Mouse (Mus musculus) thymus, adult 2 months (tissue): Measurements from ENCODE around the gene Ezr. TPM values are rescaled to one million over a fixed set of nuclear protein-coding genes. Genes with fewer than 3 reads are reported as not detected.

Source experiments
- DNase-seq: peaks from one replicate; pipeline ENCODE4 v3.0.0; 2021
- H3K27ac ChIP-seq: fragments of 200-500 bp; 2 replicates; pipeline ENCODE4 v1.5.1; 2012; ENCODE audit warnings: low read length, control low read depth; ENCODE audit not compliant: control insufficient read depth, insufficient read depth
- H3K27me3 ChIP-seq: fragments of 200-500 bp; 2 replicates; pipeline ENCODE4 v1.6.1; 2012; ENCODE audit warnings: mild to moderate bottlenecking, low read length, moderate library complexity, mixed read lengths; ENCODE audit not compliant: control insufficient read depth, insufficient read depth
- H3K36me3 ChIP-seq: fragments of 200-500 bp; 2 replicates; pipeline ENCODE4 v1.6.1; 2012; ENCODE audit warnings: mild to moderate bottlenecking, low read length, moderate library complexity; ENCODE audit not compliant: control insufficient read depth, insufficient read depth
- H3K4me1 ChIP-seq: fragments of 200-500 bp; replicated peaks from 2 replicates; pipeline ENCODE4 v1.6.1; 2012; ENCODE audit warnings: low read length; ENCODE audit not compliant: control insufficient read depth, insufficient read depth
- H3K4me3 ChIP-seq: fragments of 200-500 bp; 2 replicates; pipeline ENCODE4 v1.5.1; 2012; ENCODE audit warnings: mild to moderate bottlenecking, low read length, control low read depth, moderate library complexity; ENCODE audit not compliant: control insufficient read depth, insufficient read depth
- CTCF ChIP-seq: fragments of 200-500 bp; IDR thresholded peaks from 2 replicates; pipeline ENCODE4 v1.5.1; 2012; ENCODE audit warnings: mild to moderate bottlenecking, control low read depth, low read length, moderate library complexity, borderline replicate concordance; ENCODE audit not compliant: control insufficient read depth, poor library complexity, insufficient read depth; ENCODE audit errors: extremely low read depth
- POLR2A ChIP-seq: fragments of 200-500 bp; IDR thresholded peaks from 2 replicates; pipeline ENCODE4 v1.6.1; 2012; ENCODE audit warnings: mild to moderate bottlenecking, low read length, control low read depth, moderate library complexity; ENCODE audit not compliant: control insufficient read depth, poor library complexity, insufficient read depth; ENCODE audit errors: extremely low read depth
- WGBS: fragments of 180-500 bp; shearing (Covaris S2); methylation state at CpG from one replicate; pipeline ENCODE4 v1.1.7; 2018; 5-methylcytosine and 5-hydroxymethylcytosine counted together
- polyA plus RNA-seq: library from polyadenylated mRNA; depleted of rRNA; stranded (reverse); fragments of >200 nt; gene quantifications from 2 replicates; pipeline ENCODE4 v1.2.3, GENCODE M21; 2012

Gene Ezr
- polyA plus RNA-seq, 1 experiment = 149 TPM

DNA sequence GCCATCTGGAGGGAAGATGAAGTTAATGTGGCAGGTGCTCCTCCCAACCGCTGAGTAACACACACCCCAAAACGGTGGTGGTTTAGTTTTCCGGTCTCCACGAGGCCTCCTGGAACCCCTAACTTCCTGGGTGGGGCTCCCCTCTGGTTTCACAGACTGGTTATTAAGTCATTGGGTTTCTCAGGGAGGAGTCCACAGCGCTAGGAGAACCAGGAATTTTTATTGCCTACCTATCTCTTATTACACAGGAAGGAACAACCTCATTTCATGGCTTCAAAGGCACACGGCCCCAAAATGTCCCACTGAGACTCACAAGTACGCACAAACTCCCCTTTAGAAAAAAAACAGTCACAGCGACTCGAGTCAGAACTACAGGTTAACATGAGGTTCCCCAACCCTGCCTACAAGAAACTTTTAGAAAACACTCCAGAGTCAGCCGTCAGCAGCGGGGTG, 38.8 kb downstream of the Ezr start:
- DNase-seq = peak; percentile 84

DNA sequence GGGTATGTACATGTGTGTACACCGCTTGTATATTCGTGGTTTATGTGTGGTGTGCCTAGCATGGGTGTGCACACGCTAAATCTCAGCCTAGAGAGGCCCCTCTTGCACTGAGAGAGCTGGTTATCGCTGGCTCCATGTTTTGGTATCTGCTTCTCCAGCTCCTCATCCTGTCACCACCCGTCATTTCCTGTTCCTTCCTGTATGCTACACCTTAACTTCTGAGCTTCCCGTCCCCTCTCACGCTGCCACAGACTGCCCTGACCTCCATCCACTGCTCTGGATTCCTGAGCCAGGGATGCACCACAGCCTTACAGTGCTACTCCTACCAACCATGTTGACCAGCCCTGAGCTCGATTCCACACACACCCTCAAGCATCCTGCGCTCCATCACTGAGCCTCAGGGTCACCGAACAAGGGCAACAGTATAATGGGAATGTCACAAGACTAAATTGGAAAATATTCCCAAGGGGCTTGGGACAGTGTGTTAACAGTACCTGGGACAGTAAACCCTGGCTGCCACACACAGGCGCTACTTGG, 39.5 kb downstream of the Ezr start:
- DNase-seq = no peak
- 36% methylated on average over 11 of the region's 11 CpGs for WGBS
- H3K36me3 ChIP-seq = peaks cover 83% of the 10 kb centered on the region
- no peak for TF ChIP-seq POLR2A
- 0 out of 2 replicates have a peak, but pooled peaks have one; percentile 23 for TF ChIP-seq CTCF
- peak overlapping the region; percentile 99 for H3K27ac ChIP-seq
- peaks cover 62% of the 10 kb centered on the region for H3K4me1 ChIP-seq
- H3K27me3 ChIP-seq = no peaks in the 10 kb centered on the region
- H3K4me3 ChIP-seq = no peak overlapping the region

More for the DNA sequence above, 38.8 kb downstream of the Ezr start:
- Histone ChIP-seq H3K27ac (peak overlapping the region; percentile 99), H3K4me1 (peaks cover 68% of the 10 kb centered on the region), H3K4me3 (no peak overlapping the region), H3K27me3 (no peaks in the 10 kb centered on the region), H3K36me3 (peaks cover 83% of the 10 kb centered on the region)
- TF ChIP-seq CTCF (no peak), POLR2A (no peak)
- WGBS = 3% methylated on average over 11 of the region's 11 CpGs

DNA sequence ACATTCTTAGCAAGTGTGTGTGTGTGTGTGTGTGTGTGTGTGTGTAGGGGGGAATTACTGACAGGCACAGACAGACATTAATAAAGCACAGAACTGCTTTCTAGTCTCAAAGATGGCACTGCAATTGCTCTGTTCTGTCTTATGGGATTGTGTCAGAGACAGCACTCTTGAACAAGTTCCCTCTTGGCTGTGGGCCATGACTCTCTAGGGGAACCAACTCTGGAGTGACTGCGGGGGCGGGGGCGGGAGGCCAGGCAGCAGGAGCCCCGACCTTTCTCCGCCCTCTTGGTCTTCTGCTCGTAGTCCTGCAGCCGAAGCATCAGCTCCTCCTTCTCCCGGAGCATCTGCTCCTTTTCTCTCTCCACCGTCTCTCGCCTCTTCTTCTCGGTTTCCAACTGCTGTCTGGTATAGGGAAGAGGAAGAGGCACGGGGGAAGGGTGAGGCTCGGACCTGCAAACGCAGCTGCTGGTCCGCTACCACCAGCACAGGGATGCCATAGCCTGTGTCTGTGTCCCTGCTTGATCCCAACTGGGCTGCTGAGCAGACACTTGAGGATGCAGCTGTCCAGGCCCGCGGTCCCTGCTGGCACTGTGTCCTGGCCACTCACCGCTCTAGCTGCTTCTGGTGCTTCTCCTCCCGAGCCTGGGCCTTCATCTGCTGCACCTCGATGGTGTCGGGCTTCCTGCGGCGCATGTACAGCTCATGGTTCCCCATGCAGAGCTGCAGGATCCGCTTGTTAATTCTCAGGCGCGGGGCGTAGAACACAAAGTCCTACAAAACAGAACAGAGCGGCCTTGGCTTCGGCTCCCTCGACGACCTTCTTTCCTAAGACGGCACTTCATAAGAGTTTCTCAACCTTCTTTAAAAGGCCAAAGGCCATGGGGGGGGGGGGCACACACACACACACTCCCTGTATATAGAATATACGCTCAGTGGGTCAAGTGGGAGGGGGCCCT, 40.2 kb downstream of the Ezr start:
- no peak for DNase-seq
- Histone ChIP-seq H3K4me1 (peaks cover 58% of the 10 kb centered on the region), H3K4me3 (no peak overlapping the region), H3K27me3 (no peaks in the 10 kb centered on the region), H3K36me3 (peaks cover 83% of the 10 kb centered on the region), H3K27ac (peak overlapping the region; percentile 99)
- 70% methylated on average over 33 of the region's 33 CpGs for WGBS
- TF ChIP-seq CTCF = no peak
- no peak for TF ChIP-seq POLR2A

DNA sequence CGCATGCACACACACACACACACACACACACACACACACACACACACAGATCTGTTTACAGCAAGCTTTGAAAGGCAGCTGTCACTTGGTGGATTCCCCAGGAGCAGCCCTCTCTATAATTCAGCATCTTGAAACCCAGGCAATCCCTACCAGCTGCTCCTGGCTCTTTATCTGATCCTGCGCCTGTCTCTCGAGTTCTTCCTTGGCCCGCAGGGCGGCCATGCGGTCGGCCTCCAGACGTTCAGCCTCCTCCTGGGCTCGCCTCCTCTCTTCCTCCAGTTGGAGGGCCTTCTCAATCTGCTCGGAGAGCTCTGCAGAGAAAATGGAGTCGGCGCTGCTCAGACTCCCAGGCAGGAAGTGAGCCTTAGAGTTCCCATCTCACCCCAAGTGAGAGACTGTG, 41.3 kb downstream of the Ezr start:
- Histone ChIP-seq H3K4me3 (no peak overlapping the region), H3K27me3 (no peaks in the 10 kb centered on the region), H3K27ac (no peak overlapping the region), H3K4me1 (peaks cover 57% of the 10 kb centered on the region), H3K36me3 (peaks cover 83% of the 10 kb centered on the region)
- WGBS = 93% methylated on average over 12 of the region's 12 CpGs
- DNase-seq = no peak
- TF ChIP-seq CTCF = no peak
- TF ChIP-seq POLR2A = no peak

DNA sequence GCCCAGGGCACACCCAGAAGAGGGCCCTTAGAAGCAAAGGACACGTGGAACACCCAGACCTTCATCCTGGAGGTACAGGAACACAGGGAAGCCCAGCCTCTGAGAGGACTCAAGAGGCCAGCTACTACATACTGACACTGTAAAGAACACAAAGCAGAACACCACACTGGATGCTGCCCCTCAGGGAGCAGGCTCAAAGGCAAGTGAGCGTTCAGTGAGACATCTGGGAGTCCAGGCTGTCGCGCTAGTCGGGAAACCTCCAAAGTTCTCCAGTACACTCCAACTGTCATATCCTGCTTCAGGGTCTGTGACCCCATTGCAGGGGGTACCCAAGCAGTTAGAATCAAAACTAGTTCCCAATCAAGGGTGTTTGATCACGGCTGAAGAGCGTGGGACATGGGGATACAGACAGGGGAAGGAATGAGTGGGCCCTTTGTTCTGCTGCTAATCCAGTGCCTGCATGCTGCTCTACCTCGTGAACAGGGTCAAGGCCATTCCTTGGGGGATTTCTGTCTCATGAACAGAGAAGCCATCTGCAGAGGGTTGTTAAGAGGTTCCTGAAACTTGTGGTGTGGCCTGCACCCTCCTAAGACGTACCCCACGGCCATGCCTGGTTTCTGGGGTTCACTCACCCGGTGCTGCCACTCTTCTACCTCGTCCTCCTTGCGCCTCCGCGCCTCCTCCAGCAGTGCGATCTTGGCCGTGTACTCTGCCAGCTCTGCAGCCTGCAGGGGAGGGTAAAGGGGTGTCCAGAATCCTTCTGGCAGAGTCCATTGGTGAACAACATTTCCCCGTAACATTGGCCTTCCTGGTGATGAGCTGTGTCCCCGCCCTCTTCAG, 42.0 kb downstream of the Ezr start:
- Histone ChIP-seq H3K27ac (no peak overlapping the region), H3K4me1 (peaks cover 52% of the 10 kb centered on the region), H3K36me3 (peaks cover 76% of the 10 kb centered on the region), H3K4me3 (no peak overlapping the region), H3K27me3 (no peaks in the 10 kb centered on the region)
- TF ChIP-seq POLR2A (no peak), CTCF (no peak)
- no peak for DNase-seq
- 93% methylated on average over 19 of the region's 19 CpGs for WGBS

DNA sequence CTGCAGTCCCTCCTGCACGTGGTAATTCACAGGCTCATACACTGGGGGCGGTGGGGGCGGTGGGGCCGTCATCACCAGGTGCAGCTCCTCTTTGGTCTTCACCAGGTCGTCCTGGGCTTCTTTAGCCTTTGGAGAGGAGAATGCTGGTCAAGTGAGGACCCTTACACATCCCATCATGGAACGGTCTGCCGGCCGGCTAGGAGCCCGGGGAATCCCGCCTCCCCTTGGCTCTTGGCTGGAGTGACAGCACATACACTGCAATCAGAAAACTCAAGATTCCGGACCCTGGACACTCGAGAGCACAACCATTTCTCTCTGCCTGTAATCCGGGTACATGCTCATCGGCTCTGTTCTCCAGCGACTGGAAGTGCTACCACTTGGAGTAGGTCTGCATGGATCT, 42.8 kb downstream of the Ezr start:
- Histone ChIP-seq H3K4me3 (no peak overlapping the region), H3K27ac (no peak overlapping the region), H3K4me1 (peaks cover 44% of the 10 kb centered on the region), H3K36me3 (peaks cover 74% of the 10 kb centered on the region), H3K27me3 (no peaks in the 10 kb centered on the region)
- DNase-seq = no peak
- no peak for TF ChIP-seq CTCF
- no peak for TF ChIP-seq POLR2A
- 94% methylated on average over 15 of the region's 15 CpGs for WGBS
